Comparison of ENCODE assay signal across 8 mouse cellular contexts in genomic region chr4:134677556-134678508, GRCm38 (mm10). TPM values are rescaled to one million over a fixed set of nuclear protein-coding genes. Genes with fewer than 3 reads are reported as not detected.
DNase-seq lines count a peak whose midpoint lies in the region; ATAC-seq lines count a peak whose summit lies in the region.
"Had no signal": no experiment of that assay in that cellular context is flagged by ENCODE, and none has a peak within 500 bp of the region (broad histone marks: within the 10 kb centered on the region; RNA-seq: fewer than 3 reads in every experiment).

No protein-coding gene starts in this region.

- WGBS in hindbrain, embryonic 11.5 days = 34% methylated on average over 17 of the region's 17 CpGs
- 31% methylated on average over 17 of the region's 17 CpGs for WGBS in hindbrain, embryonic 14.5 days

- H3K9ac ChIP-seq in hindbrain, embryonic 11.5 days (ENCODE audit: low read depth, low read length) = no peak overlapping the region
- H3K9ac ChIP-seq in hindbrain, embryonic 14.5 days = no peak overlapping the region

- no peaks in the 10 kb centered on the region for H3K27me3 ChIP-seq in hindbrain, embryonic 11.5 days (ENCODE audit: control insufficient read depth, insufficient read depth, low read length)
- H3K27me3 ChIP-seq in hindbrain, embryonic 14.5 days (ENCODE audit: control insufficient read depth, insufficient read depth, low read length) = no peaks in the 10 kb centered on the region

- H3K9me3 ChIP-seq in hindbrain, embryonic 11.5 days (ENCODE audit: control insufficient read depth, low read length) = no peaks in the 10 kb centered on the region
- H3K9me3 ChIP-seq in hindbrain, embryonic 14.5 days (ENCODE audit: control insufficient read depth, low read length) = no peaks in the 10 kb centered on the region
- H3K9me3 ChIP-seq: limb, embryonic 10.5 days had no signal

- DNase-seq in hindbrain, embryonic 11.5 days (ENCODE audit: low spot score) = peak; percentile 42
- no peak for DNase-seq in hindbrain, embryonic 14.5 days (ENCODE audit: low spot score)
- peak; percentile 88 for DNase-seq in cerebellum, adult 18-20 months
- DNase-seq in right cerebral cortex, postnatal 10 days (ENCODE audit: low spot score in 2 of 2) = peak; percentile 83 to 89
- DNase-seq in adrenal gland, postnatal 25 days = no peak
- DNase-seq in gastrocnemius, adult 8-10 months (ENCODE audit: low spot score in 2 of 2) = no peak

- peaks cover 6% of the 10 kb centered on the region for H3K4me1 ChIP-seq in hindbrain, embryonic 11.5 days (replicated peaks; ENCODE audit: control insufficient read depth, insufficient read depth, low read length)
- peaks cover 28% of the 10 kb centered on the region for H3K4me1 ChIP-seq in hindbrain, embryonic 14.5 days (replicated peaks; ENCODE audit: control insufficient read depth, insufficient read depth, low read length)

- no peak overlapping the region for H3K4me2 ChIP-seq in hindbrain, embryonic 11.5 days (replicated peaks; ENCODE audit: low read depth, low read length)
- no peak overlapping the region for H3K4me2 ChIP-seq in hindbrain, embryonic 14.5 days (replicated peaks)

- no peak for ATAC-seq in hindbrain, embryonic 11.5 days (ENCODE audit: low FRiP score)
- ATAC-seq in hindbrain, embryonic 14.5 days (ENCODE audit: low FRiP score) = no peak
- ATAC-seq in granulocyte monocyte progenitor cell, adult 5-6 weeks (replicated peaks; ENCODE audit: poor library complexity, severe bottlenecking) = peak; percentile 27; the same call in 1 of the 2 replicates

- no peaks in the 10 kb centered on the region for H3K36me3 ChIP-seq in hindbrain, embryonic 11.5 days (ENCODE audit: control insufficient read depth, insufficient read depth, low read length)
- H3K36me3 ChIP-seq in hindbrain, embryonic 14.5 days (replicated peaks; ENCODE audit: control insufficient read depth, insufficient read depth) = no peaks in the 10 kb centered on the region
- H3K36me3 ChIP-seq: limb, embryonic 10.5 days had no signal

- no peak overlapping the region for H3K4me3 ChIP-seq in hindbrain, embryonic 11.5 days (ENCODE audit: low read depth, low read length)
- no peak overlapping the region for H3K4me3 ChIP-seq in hindbrain, embryonic 14.5 days (replicated peaks; ENCODE audit: low read length)
- H3K4me3 ChIP-seq: limb, embryonic 10.5 days had no signal

- no peak overlapping the region for H3K27ac ChIP-seq in hindbrain, embryonic 11.5 days (ENCODE audit: low read depth, low read length)
- H3K27ac ChIP-seq in hindbrain, embryonic 14.5 days = no peak overlapping the region; the same call in 1 of the 2 replicates

RNA-seq across cellular contexts. Expression of gene Man1c1, which starts 26.3 kb away (rescaled TPM):
- 3.8 and 5.3 TPM in 2 replicates for polyA plus RNA-seq in hindbrain, embryonic 11.5 days (2014; fragmentation: Nextera tagmentation; extraction: Ambion mirVana)
- 7.1 and 7.2 TPM in 2 replicates for polyA plus RNA-seq in hindbrain, embryonic 14.5 days (2014; fragmentation: Nextera tagmentation; extraction: Ambion mirVana)
- 9.5 and 11.6 TPM in 2 replicates for total RNA-seq in granulocyte monocyte progenitor cell, adult 5-6 weeks (2014; fragmentation: Nextera tagmentation)
- total RNA-seq in granulocyte monocyte progenitor cell, adult 5-6 weeks (2017) = 4.8 and 5.1 TPM in 2 replicates
- 16.7 and 22.0 TPM in 2 replicates for total RNA-seq in adrenal gland, postnatal 25 days (2021)
- total RNA-seq in gastrocnemius, adult 8-10 months (2022) = 1 to 10 TPM; 1.8 to 2.7 (median 2.1) TPM

Comparison
In these comparisons a context has a peak if more than half of its experiments do, and no peak if none do; other contexts are left out.
1. DNase-seq: peak in hindbrain, embryonic 11.5 days (single experiment), cerebellum, adult 18-20 months (2 of 2) and right cerebral cortex, postnatal 10 days (2 of 2); none in hindbrain, embryonic 14.5 days (single experiment), adrenal gland, postnatal 25 days (single experiment) and gastrocnemius, adult 8-10 months (0 of 2).